Mouse (Mus musculus): Measurements from ENCODE around the gene Olfr324. TPM values are rescaled to one million over a fixed set of nuclear protein-coding genes. Genes with fewer than 3 reads are reported as not detected.

Olfr324 gene
- polyA plus RNA-seq, 1 experiment from 2014 or later, result not detected

GRCm38 (mm10) chr11:58638176-58638701 is 43.3 kb downstream of the Olfr324 start:
- 49% methylated on average over 7 of the region's 7 CpGs for WGBS
- H3K27ac ChIP-seq, result no peak overlapping the region
- no peak overlapping the region for H3K4me3 ChIP-seq
- H3K4me2 ChIP-seq, result no peak overlapping the region
- ATAC-seq (ENCODE audit: borderline replicate concordance, extremely low read depth, low FRiP score, low TSS enrichment), result no peak
- no peaks in the 10 kb centered on the region for H3K36me3 ChIP-seq
- H3K4me1 ChIP-seq, result peaks cover 7% of the 10 kb centered on the region; the same call in 1 of the 2 replicates
- H3K27me3 ChIP-seq, result peaks cover 35% of the 10 kb centered on the region
- H3K9ac ChIP-seq, result no peak overlapping the region
- no peaks in the 10 kb centered on the region for H3K9me3 ChIP-seq

GRCm38 (mm10) chr11:58640272-58640867 is 45.5 kb downstream of the Olfr324 start, which contains the start of gene Trim58:
Gene Trim58, plus strand, starts transcription at chr11:58640465.
- 3% methylated on average over 34 of the region's 34 CpGs for WGBS
- peak; percentile 57; the same call in 1 of the 2 replicates for ATAC-seq (ENCODE audit: borderline replicate concordance, extremely low read depth, low FRiP score, low TSS enrichment)
- H3K4me2 ChIP-seq, result peak within 1 kb of the TSS; percentile 53
- peaks cover 7% of the 10 kb centered on the region; the same call in 1 of the 2 replicates for H3K4me1 ChIP-seq
- H3K9me3 ChIP-seq, result no peaks in the 10 kb centered on the region
- peaks cover 35% of the 10 kb centered on the region for H3K27me3 ChIP-seq
- H3K27ac ChIP-seq, result no peak within 1 kb of the TSS
- peak within 1 kb of the TSS; percentile 14; the same call in 1 of the 2 replicates for H3K9ac ChIP-seq
- H3K4me3 ChIP-seq, result peak within 1 kb of the TSS; percentile 20
- H3K36me3 ChIP-seq, result no peaks in the 10 kb centered on the region

- no peaks in the 10 kb centered on the region for H3K9me3 ChIP-seq
- H3K27ac ChIP-seq, result no peak overlapping the region
- H3K4me2 ChIP-seq, result peak overlapping the region; percentile 53
- no peak for ATAC-seq (ENCODE audit: borderline replicate concordance, extremely low read depth, low FRiP score, low TSS enrichment)
- 27% methylated on average over 14 of the region's 14 CpGs for WGBS
- H3K4me1 ChIP-seq, result peaks cover 7% of the 10 kb centered on the region; the same call in 1 of the 2 replicates
- H3K27me3 ChIP-seq, result peaks cover 35% of the 10 kb centered on the region
- no peak overlapping the region for H3K9ac ChIP-seq
- H3K4me3 ChIP-seq, result 0 out of 2 replicates have a peak overlapping the region, but pooled peaks have one; percentile 20
- no peaks in the 10 kb centered on the region for H3K36me3 ChIP-seq
Observed at GRCm38 (mm10) chr11:58641057-58641456, 46.1 kb downstream of the Olfr324 start.

- WGBS, result 71% methylated on average over 13 of the region's 13 CpGs
- Histone ChIP-seq H3K27me3 (peaks cover 35% of the 10 kb centered on the region), H3K4me2 (no peak overlapping the region), H3K4me3 (no peak overlapping the region), H3K36me3 (no peaks in the 10 kb centered on the region), H3K9ac (no peak overlapping the region), H3K4me1 (peaks cover 7% of the 10 kb centered on the region; the same call in 1 of the 2 replicates), H3K27ac (no peak overlapping the region), H3K9me3 (no peaks in the 10 kb centered on the region)
- peak; percentile 73; the same call in 1 of the 2 replicates for ATAC-seq (ENCODE audit: borderline replicate concordance, extremely low read depth, low FRiP score, low TSS enrichment)
Observed at GRCm38 (mm10) chr11:58641638-58642358, 46.9 kb downstream of the Olfr324 start.

GRCm38 (mm10) chr11:58643350-58643749 is 48.4 kb downstream of the Olfr324 start:
- Histone ChIP-seq H3K9ac (no peak overlapping the region), H3K9me3 (no peaks in the 10 kb centered on the region), H3K4me3 (no peak overlapping the region), H3K36me3 (no peaks in the 10 kb centered on the region), H3K4me2 (no peak overlapping the region), H3K27ac (no peak overlapping the region), H3K27me3 (peaks cover 33% of the 10 kb centered on the region), H3K4me1 (peaks cover 7% of the 10 kb centered on the region; the same call in 1 of the 2 replicates)
- 32% methylated on average over 6 of the region's 6 CpGs for WGBS
- no peak for ATAC-seq (ENCODE audit: borderline replicate concordance, extremely low read depth, low FRiP score, low TSS enrichment)

Other genes starting within 250 kb of the Olfr324 start
- 0.40 TPM in 1 of 2 replicates, not detected in the other for gene Lypd8, start 216.1 kb upstream of the Olfr324 start, polyA plus RNA-seq (2015; fragmentation: Nextera tagmentation; extraction: Ambion mirVana)
- not detected in 2 replicates for gene 1810065E05Rik, start 174.0 kb upstream of the Olfr324 start, polyA plus RNA-seq (2015; fragmentation: Nextera tagmentation; extraction: Ambion mirVana)
- gene Gm12253, start 162.6 kb upstream of the Olfr324 start, polyA plus RNA-seq (2015; fragmentation: Nextera tagmentation; extraction: Ambion mirVana), result not detected in 2 replicates
- not detected in 2 replicates for gene Lypd9, start 142.2 kb upstream of the Olfr324 start, polyA plus RNA-seq (2015; fragmentation: Nextera tagmentation; extraction: Ambion mirVana)
- not detected in 2 replicates for gene Olfr30, start 132.8 kb upstream of the Olfr324 start, polyA plus RNA-seq (2015; fragmentation: Nextera tagmentation; extraction: Ambion mirVana)
- gene Olfr332, start 102.6 kb upstream of the Olfr324 start, polyA plus RNA-seq (2015; fragmentation: Nextera tagmentation; extraction: Ambion mirVana), result not detected in 2 replicates
- gene Olfr331, start 92.5 kb upstream of the Olfr324 start, polyA plus RNA-seq (2015; fragmentation: Nextera tagmentation; extraction: Ambion mirVana), result not detected in 2 replicates
- gene Olfr330, start 60.3 kb upstream of the Olfr324 start, polyA plus RNA-seq (2015; fragmentation: Nextera tagmentation; extraction: Ambion mirVana), result not detected in 2 replicates
- gene Olfr329-ps, start 48.7 kb upstream of the Olfr324 start, polyA plus RNA-seq (2015; fragmentation: Nextera tagmentation; extraction: Ambion mirVana), result not detected in 2 replicates
- not detected in 2 replicates for gene Olfr328, start 39.5 kb upstream of the Olfr324 start, polyA plus RNA-seq (2015; fragmentation: Nextera tagmentation; extraction: Ambion mirVana)
- not detected in 2 replicates for gene Olfr224, start 24.6 kb upstream of the Olfr324 start, polyA plus RNA-seq (2015; fragmentation: Nextera tagmentation; extraction: Ambion mirVana)
- gene Olfr325, start 17.4 kb upstream of the Olfr324 start, polyA plus RNA-seq (2015; fragmentation: Nextera tagmentation; extraction: Ambion mirVana), result not detected in 2 replicates
- not detected in 2 replicates for gene 2210407C18Rik, start 21.0 kb downstream of the Olfr324 start, polyA plus RNA-seq (2015; fragmentation: Nextera tagmentation; extraction: Ambion mirVana)
- gene Olfr323, start 35.4 kb downstream of the Olfr324 start, polyA plus RNA-seq (2015; fragmentation: Nextera tagmentation; extraction: Ambion mirVana), result not detected in 2 replicates
- 0.11 and 0.16 TPM in 2 replicates for gene Trim58, start 45.4 kb downstream of the Olfr324 start, polyA plus RNA-seq (2015; fragmentation: Nextera tagmentation; extraction: Ambion mirVana)
- gene Olfr322, start 63.7 kb downstream of the Olfr324 start, polyA plus RNA-seq (2015; fragmentation: Nextera tagmentation; extraction: Ambion mirVana), result not detected in 2 replicates
- not detected in 2 replicates for gene Olfr320, start 86.0 kb downstream of the Olfr324 start, polyA plus RNA-seq (2015; fragmentation: Nextera tagmentation; extraction: Ambion mirVana)
- gene Olfr319, start 104.0 kb downstream of the Olfr324 start, polyA plus RNA-seq (2015; fragmentation: Nextera tagmentation; extraction: Ambion mirVana), result not detected in 2 replicates
- gene Olfr318, start 128.9 kb downstream of the Olfr324 start, polyA plus RNA-seq (2015; fragmentation: Nextera tagmentation; extraction: Ambion mirVana), result not detected in 2 replicates
- gene Olfr317, start 144.1 kb downstream of the Olfr324 start, polyA plus RNA-seq (2015; fragmentation: Nextera tagmentation; extraction: Ambion mirVana), result not detected in 2 replicates
- gene Olfr316, start 157.6 kb downstream of the Olfr324 start, polyA plus RNA-seq (2015; fragmentation: Nextera tagmentation; extraction: Ambion mirVana), result not detected in 2 replicates
- gene Olfr315, start 178.1 kb downstream of the Olfr324 start, polyA plus RNA-seq (2015; fragmentation: Nextera tagmentation; extraction: Ambion mirVana), result not detected in 2 replicates
- gene Olfr314, start 187.8 kb downstream of the Olfr324 start, polyA plus RNA-seq (2015; fragmentation: Nextera tagmentation; extraction: Ambion mirVana), result not detected in 2 replicates
- gene Fam183b, start 206.8 kb downstream of the Olfr324 start, polyA plus RNA-seq (2015; fragmentation: Nextera tagmentation; extraction: Ambion mirVana), result 4.5 and 5.7 TPM in 2 replicates
- not detected in 2 replicates for gene Olfr313, start 219.9 kb downstream of the Olfr324 start, polyA plus RNA-seq (2015; fragmentation: Nextera tagmentation; extraction: Ambion mirVana)
- gene Olfr312, start 234.1 kb downstream of the Olfr324 start, polyA plus RNA-seq (2015; fragmentation: Nextera tagmentation; extraction: Ambion mirVana), result not detected in 2 replicates
- gene Olfr311, start 244.1 kb downstream of the Olfr324 start, polyA plus RNA-seq (2015; fragmentation: Nextera tagmentation; extraction: Ambion mirVana), result not detected in 2 replicates